Mouse (Mus musculus) small intestine, adult 2 months (tissue): ENCODE measurements around the gene Lamc2. TPM values are rescaled to one million over a fixed set of nuclear protein-coding genes. Genes with fewer than 3 reads are reported as not detected.

ENCODE experiments used
- H3K27ac ChIP-seq: fragments of 200-500 bp; 2 replicates; pipeline ENCODE4 v1.5.1; 2012; ENCODE audit warnings: low read depth, low read length, control low read depth, inconsistent platforms; ENCODE audit not compliant: insufficient read depth
- H3K27me3 ChIP-seq: fragments of 200-500 bp; 2 replicates; pipeline ENCODE4 v1.6.1; 2012; ENCODE audit warnings: mild to moderate bottlenecking, moderate library complexity, low read length, inconsistent platforms; ENCODE audit not compliant: control insufficient read depth, insufficient read depth
- H3K36me3 ChIP-seq: fragments of 200-500 bp; 2 replicates; pipeline ENCODE4 v1.6.1; 2012; ENCODE audit warnings: mild to moderate bottlenecking, low read length, control low read depth, inconsistent platforms; ENCODE audit not compliant: control insufficient read depth, insufficient read depth
- H3K4me1 ChIP-seq: fragments of 200-500 bp; 2 replicates; pipeline ENCODE4 v1.6.1; 2012; ENCODE audit warnings: low read length, inconsistent platforms, mixed read lengths; ENCODE audit not compliant: control insufficient read depth, insufficient read depth, insufficient read length
- H3K4me3 ChIP-seq: fragments of 200-500 bp; 2 replicates; pipeline ENCODE4 v1.5.1; 2012; ENCODE audit warnings: low read depth, mild to moderate bottlenecking, control low read depth, inconsistent platforms, low read length, moderate library complexity
- CTCF ChIP-seq: fragments of 200-500 bp; IDR thresholded peaks from 2 replicates; pipeline ENCODE4 v1.5.1; 2012; ENCODE audit warnings: low read depth, mild to moderate bottlenecking, control low read depth, inconsistent platforms, low read length, moderate library complexity, mixed read lengths; ENCODE audit not compliant: insufficient replicate concordance, insufficient read length; ENCODE audit errors: extremely low read depth
- POLR2A ChIP-seq: fragments of 200-500 bp; IDR thresholded peaks from 2 replicates; pipeline ENCODE4 v1.6.1; 2012; ENCODE audit warnings: low read depth, mild to moderate bottlenecking, control low read depth, inconsistent platforms, low read length, moderate library complexity
- WGBS: fragments of 180-500 bp; shearing (Covaris S2); methylation state at CpG from one replicate; pipeline ENCODE4 v1.1.7; 2018; 5-methylcytosine and 5-hydroxymethylcytosine counted together
- polyA plus RNA-seq: library from polyadenylated mRNA; depleted of rRNA; stranded (reverse); fragments of >200 nt; gene quantifications from 2 replicates; pipeline ENCODE4 v1.2.3, GENCODE M21; 2012

The Lamc2 gene
- polyA plus RNA-seq, 1 experiment = 8.7 TPM

DNA sequence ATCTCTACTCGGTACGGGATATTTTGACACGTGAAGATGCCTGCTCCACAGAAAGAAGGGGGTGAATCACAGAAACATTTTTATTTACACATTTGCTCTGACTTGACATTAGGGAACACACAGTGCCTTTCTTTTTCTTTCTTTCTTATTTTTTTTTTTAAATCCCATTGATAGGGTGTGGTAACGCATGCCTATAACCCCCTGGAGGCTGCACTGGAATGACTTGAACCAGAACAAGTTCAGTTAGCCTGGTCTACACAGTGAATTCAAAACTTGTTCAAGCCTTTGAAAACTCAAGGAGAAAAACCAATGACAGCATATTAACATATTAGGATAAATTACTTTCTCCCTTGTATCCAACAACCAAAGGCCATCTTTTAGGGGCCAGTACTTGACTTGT lies 27.1 kb downstream of the Lamc2 start:
- TF ChIP-seq CTCF (no peak), POLR2A (no peak)
- Histone ChIP-seq H3K27ac (no peak overlapping the region), H3K4me3 (no peak overlapping the region), H3K4me1 (no peaks in the 10 kb centered on the region), H3K36me3 (no peaks in the 10 kb centered on the region), H3K27me3 (no peaks in the 10 kb centered on the region)
- WGBS = 94% methylated on average over 4 of the region's 4 CpGs

DNA sequence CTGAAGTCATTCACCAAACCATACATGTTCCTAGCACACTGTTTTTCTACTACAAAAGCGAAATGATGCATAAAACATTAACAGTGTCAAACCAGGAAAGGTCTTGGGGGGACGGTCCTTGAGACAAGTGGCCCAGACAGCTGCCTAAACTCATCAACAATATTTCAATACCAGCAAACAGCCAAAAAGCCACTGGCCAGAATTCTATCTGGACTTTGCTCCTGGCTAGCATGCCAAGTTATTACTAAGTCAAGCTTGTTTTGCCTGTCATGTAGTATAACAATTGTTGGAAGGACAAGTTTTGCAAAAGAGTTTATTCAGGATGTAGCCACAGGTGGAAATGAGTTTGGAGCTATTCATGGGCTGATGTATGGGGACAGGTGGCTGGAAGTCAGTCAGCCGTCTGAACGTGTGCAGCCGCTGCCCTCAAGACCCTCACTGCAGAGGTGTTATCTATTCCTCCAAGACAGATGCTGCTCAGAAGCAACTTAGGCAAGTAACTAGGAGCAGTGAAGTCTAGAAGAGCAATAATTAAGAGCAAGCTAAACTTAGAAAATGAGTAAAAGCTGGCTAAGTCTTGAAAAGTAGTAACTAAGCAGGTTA lies 29.1 kb downstream of the Lamc2 start:
- no peak overlapping the region for H3K27ac ChIP-seq

DNA sequence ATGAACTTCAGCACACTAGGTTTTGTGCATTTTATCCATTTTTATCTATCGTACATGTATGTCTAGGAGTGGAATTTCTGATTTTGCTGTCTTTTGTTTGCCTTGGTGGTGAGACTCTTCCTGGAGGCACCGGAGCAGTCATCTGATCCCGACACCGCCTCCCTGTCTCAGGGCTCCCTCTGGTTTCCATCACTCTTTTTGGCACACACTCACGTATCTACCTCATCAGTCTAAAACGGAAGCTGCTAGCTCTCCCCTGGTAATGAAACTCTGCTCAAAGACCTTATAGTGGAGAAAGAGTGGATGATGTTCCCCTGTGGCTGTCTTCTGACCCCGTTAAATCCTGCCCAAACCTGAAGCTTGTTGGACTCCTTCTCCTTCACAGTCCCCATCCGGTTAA lies 30.9 kb downstream of the Lamc2 start:
- Histone ChIP-seq H3K4me3 (no peak overlapping the region), H3K27me3 (no peaks in the 10 kb centered on the region), H3K4me1 (no peaks in the 10 kb centered on the region; the same call in 1 of the 2 replicates), H3K36me3 (no peaks in the 10 kb centered on the region), H3K27ac (no peak overlapping the region)
- WGBS = 86% methylated on average over 8 of the region's 8 CpGs
- TF ChIP-seq CTCF = no peak
- no peak for TF ChIP-seq POLR2A

More for the DNA sequence above, 29.1 kb downstream of the Lamc2 start:
- no peak overlapping the region for H3K4me3 ChIP-seq
- TF ChIP-seq CTCF = no peak
- no peak for TF ChIP-seq POLR2A
- H3K36me3 ChIP-seq = no peaks in the 10 kb centered on the region
- H3K4me1 ChIP-seq = no peaks in the 10 kb centered on the region
- H3K27me3 ChIP-seq = no peaks in the 10 kb centered on the region
- WGBS = 51% methylated on average over 5 of the region's 5 CpGs

DNA sequence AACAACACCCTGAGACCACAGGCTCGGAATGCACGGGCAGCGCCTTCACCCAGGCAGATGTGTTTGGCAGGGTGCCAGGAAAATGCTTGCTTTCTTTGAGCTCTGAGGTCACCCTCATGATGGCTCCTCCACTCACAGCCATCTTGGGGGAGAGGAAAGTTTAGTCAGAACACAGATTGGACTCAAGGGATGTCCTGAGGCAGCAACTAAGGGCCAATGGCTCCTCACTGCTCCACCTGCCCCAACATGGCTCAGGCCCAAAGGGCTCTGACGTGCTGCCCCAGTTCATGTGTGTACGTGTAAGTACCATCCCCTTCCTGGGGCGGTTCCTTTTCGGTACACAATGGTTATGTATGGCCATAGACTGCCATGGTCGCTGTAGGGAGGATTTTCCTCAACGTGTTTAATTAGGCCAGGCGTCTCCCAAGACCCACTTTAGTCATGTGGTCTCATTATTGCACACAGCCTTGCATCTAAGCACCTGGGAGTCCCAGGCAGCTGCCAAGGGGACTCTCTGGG lies 32.6 kb downstream of the Lamc2 start:
- Histone ChIP-seq H3K4me3 (no peak overlapping the region), H3K27me3 (no peaks in the 10 kb centered on the region), H3K27ac (no peak overlapping the region), H3K36me3 (no peaks in the 10 kb centered on the region), H3K4me1 (no peaks in the 10 kb centered on the region; the same call in 1 of the 2 replicates)
- TF ChIP-seq CTCF = no peak
- TF ChIP-seq POLR2A = no peak
- WGBS = 65% methylated on average over 10 of the region's 10 CpGs

DNA sequence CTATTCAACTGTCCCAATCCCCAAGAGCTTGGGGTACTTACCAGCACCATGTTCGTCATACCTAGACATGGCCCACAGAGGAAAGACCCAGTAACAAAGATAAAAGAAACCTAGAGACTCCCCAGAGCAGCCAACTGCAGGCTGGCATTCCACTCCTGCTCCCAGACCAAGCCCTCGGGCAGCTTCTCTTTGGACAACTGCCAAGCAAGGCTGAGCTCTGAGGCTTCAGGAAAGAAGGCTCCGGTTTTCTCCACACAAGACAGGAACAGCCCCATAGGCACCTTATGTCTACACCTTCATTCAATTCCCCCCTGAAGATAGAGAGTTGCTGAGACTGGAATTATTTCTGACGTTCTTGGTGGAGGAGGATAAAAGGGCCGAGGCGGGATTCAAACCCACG lies 33.7 kb downstream of the Lamc2 start:
- 65% methylated on average over 7 of the region's 7 CpGs for WGBS
- no peaks in the 10 kb centered on the region; the same call in 1 of the 2 replicates for H3K4me1 ChIP-seq
- no peak overlapping the region for H3K27ac ChIP-seq
- no peaks in the 10 kb centered on the region for H3K27me3 ChIP-seq
- H3K4me3 ChIP-seq = no peak overlapping the region
- TF ChIP-seq CTCF (no peak), POLR2A (no peak)
- no peaks in the 10 kb centered on the region for H3K36me3 ChIP-seq

DNA sequence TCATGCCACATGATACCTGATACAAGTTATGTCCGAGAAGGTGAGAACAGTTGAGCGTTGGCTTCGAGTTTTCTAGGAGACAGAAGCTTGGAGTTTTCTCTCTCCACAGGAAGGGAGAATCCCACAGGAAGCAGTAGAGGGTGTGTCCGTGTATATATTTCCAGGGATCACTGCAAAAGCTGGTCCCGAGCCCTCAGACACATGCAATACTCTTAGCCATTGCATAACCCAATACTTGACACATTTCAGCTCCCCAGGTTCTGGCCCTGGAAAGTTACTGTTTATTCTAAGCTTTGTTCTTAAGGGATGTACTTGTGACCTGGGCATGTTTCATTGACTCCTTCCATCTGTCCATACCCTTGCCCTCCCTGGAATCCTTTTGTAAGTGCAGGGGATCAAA lies 40.5 kb downstream of the Lamc2 start:
- H3K36me3 ChIP-seq = no peaks in the 10 kb centered on the region
- no peaks in the 10 kb centered on the region for H3K27me3 ChIP-seq
- no peak overlapping the region for H3K4me3 ChIP-seq
- 79% methylated on average over 5 of the region's 5 CpGs for WGBS
- TF ChIP-seq POLR2A (no peak), CTCF (no peak)
- peaks cover under 1% of the 10 kb centered on the region for H3K4me1 ChIP-seq
- H3K27ac ChIP-seq = no peak overlapping the region

DNA sequence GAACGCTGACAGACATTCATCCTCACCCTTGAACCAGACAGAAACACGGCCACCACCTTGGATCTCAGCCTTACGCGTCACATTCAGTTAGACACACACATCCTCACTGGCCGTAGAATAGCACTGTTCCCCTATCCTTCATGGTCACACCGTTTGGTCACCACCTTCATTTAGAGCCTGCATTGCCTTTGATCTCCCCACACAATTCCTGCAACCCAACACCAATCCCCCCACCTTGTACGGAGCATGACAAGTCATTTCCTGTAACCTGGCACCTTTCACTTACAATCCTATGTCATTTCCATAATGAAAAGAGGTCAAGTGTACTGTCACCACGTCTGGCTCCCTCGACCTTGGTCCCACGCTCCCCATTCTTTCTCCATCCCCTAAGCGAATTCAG lies 42.2 kb downstream of the Lamc2 start:
- Histone ChIP-seq H3K4me1 (peaks cover 4% of the 10 kb centered on the region), H3K27me3 (no peaks in the 10 kb centered on the region), H3K4me3 (no peak overlapping the region), H3K36me3 (no peaks in the 10 kb centered on the region), H3K27ac (no peak overlapping the region)
- 75% methylated on average over 11 of the region's 11 CpGs for WGBS
- TF ChIP-seq CTCF (no peak), POLR2A (no peak)
